Mouse (Mus musculus) brain, embryonic 14.5 days (tissue): Measurements from ENCODE around the gene Ddx10.

Experiments used
- CTCF ChIP-seq: fragments of 200-500 bp; IDR thresholded peaks from 2 replicates; pipeline ENCODE4 v1.5.1; 2012; ENCODE audit warnings: inconsistent platforms, mild to moderate bottlenecking, moderate library complexity, borderline replicate concordance; ENCODE audit not compliant: insufficient read depth, insufficient read length; ENCODE audit errors: extremely low read depth
- POLR2A ChIP-seq: fragments of 200-500 bp; IDR thresholded peaks from 2 replicates; pipeline ENCODE4 v1.6.1; 2012; ENCODE audit warnings: mild to moderate bottlenecking, inconsistent platforms, borderline replicate concordance; ENCODE audit not compliant: poor library complexity, insufficient read depth, insufficient read length, severe bottlenecking; ENCODE audit errors: extremely low read depth

- TF ChIP-seq CTCF (no peak), POLR2A (no peak)
Measured at GRCm38 (mm10) chr9:53265589-53265988, 17.7 kb upstream of the Ddx10 start.
